Mouse (Mus musculus) liver, embryonic 15.5 days (tissue): Measurements from ENCODE around the gene Trim14. TPM values are rescaled to one million over a fixed set of nuclear protein-coding genes. Genes with fewer than 3 reads are reported as not detected.
A peak's percentile ranks its signal among the peaks of the same experiment; 100 is the strongest.

Source experiments
- ATAC-seq: fragments of 200-750 bp; cut with Nextera tagmentation; 2 replicates; pipeline ENCODE4 v1.8.0; 2017; ENCODE audit warnings: moderate number of reproducible peaks, mild to moderate bottlenecking, moderate library complexity; ENCODE audit not compliant: insufficient read depth
- H3K27ac ChIP-seq: fragments of 300-500 bp; sonication (generic); replicated peaks from 2 replicates; pipeline ENCODE4 v1.5.1; 2015; ENCODE audit warnings: mild to moderate bottlenecking, inconsistent platforms
- H3K27me3 ChIP-seq: fragments of 300-500 bp; sonication (generic); 2 replicates; pipeline ENCODE4 v1.6.1; 2015; ENCODE audit warnings: mild to moderate bottlenecking, inconsistent platforms
- H3K36me3 ChIP-seq: fragments of 300-500 bp; sonication (generic); replicated peaks from 2 replicates; pipeline ENCODE4 v1.6.1; 2015; ENCODE audit warnings: moderate library complexity, mild to moderate bottlenecking, inconsistent platforms
- H3K4me1 ChIP-seq: fragments of 300-500 bp; sonication (generic); replicated peaks from 2 replicates; pipeline ENCODE4 v1.6.1; 2015; ENCODE audit warnings: inconsistent platforms
- H3K4me2 ChIP-seq: fragments of 300-500 bp; sonication (generic); 2 replicates; pipeline ENCODE4 v1.6.1; 2015; ENCODE audit warnings: moderate library complexity, mild to moderate bottlenecking, inconsistent platforms
- H3K4me3 ChIP-seq: fragments of 300-500 bp; sonication (generic); replicated peaks from 2 replicates; pipeline ENCODE4 v1.5.1; 2015; ENCODE audit warnings: mild to moderate bottlenecking, inconsistent platforms
- H3K9ac ChIP-seq: fragments of 300-500 bp; sonication (generic); 2 replicates; pipeline ENCODE4 v1.6.1; 2015; ENCODE audit warnings: moderate library complexity, mild to moderate bottlenecking, inconsistent platforms
- H3K9me3 ChIP-seq: fragments of 300-500 bp; sonication (generic); replicated peaks from 2 replicates; pipeline ENCODE4 v1.6.1; 2016; ENCODE audit warnings: inconsistent platforms
- WGBS: fragments of 180-500 bp; shearing (Covaris S2); methylation state at CpG from one replicate; pipeline ENCODE4 v1.1.7; 2015; ENCODE audit warnings: mixed read lengths; ENCODE audit not compliant: insufficient replicate concordance; 5-methylcytosine and 5-hydroxymethylcytosine counted together
- polyA plus RNA-seq: library from polyadenylated mRNA; unstranded; fragments of >200 nt; fragmentation: Nextera tagmentation; extraction: Ambion mirVana; gene quantifications from 2 replicates; pipeline ENCODE4 v1.2.1, GENCODE M21; 2015

Trim14 gene
- polyA plus RNA-seq, 1 experiment from 2014 or later: 7.4 TPM

DNA sequence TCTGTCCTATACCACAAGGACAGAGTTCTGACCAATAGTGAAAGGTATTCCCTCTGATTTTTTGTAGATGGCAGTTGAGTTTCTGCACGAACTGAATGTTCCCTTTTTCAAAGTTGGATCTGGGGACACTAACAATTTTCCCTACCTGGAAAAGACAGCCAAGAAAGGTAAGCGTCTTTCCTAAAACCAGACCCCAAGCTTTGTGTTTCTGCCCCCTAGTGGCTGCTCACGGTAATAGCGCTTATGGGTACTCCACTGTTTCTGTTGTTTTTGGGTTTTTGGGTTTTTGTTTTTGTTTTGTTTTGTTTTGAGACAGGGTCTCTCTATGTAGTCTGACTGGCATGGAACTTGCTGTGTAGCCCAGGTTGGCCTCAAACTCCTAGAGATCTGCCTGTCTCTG lies 37.0 kb downstream of the Trim14 start:
- H3K9me3 ChIP-seq: no peaks in the 10 kb centered on the region
- H3K4me2 ChIP-seq: no peak overlapping the region
- peaks cover 77% of the 10 kb centered on the region for H3K36me3 ChIP-seq
- WGBS: 11% methylated on average over 4 of the region's 4 CpGs
- 0 out of 2 replicates have a peak overlapping the region, but pooled peaks have one; percentile 16 for H3K27ac ChIP-seq
- ATAC-seq: no peak
- no peaks in the 10 kb centered on the region for H3K27me3 ChIP-seq
- H3K4me1 ChIP-seq: peaks cover 24% of the 10 kb centered on the region
- no peak overlapping the region for H3K4me3 ChIP-seq
- H3K9ac ChIP-seq: no peak overlapping the region

DNA sequence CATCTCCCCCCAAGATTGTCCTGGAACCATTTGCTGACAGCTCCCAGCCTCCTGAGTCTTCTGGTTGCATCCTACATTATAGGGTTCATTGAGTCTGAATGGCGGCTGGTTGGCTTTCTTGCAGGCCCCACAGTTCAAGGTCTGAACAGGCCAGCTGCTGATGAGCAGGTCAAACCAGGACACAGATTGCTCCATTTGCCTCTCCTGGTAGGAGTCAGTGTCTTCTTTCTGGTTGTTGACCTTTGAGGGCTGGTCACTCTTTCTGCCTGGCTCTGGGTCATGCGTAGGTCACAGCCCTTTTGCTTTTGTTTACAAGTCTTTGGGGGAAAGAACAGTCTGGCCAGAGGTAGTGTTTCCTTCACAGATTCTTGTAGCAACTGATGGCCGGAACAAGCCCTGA lies 37.4 kb downstream of the Trim14 start:
- 64% methylated on average over 3 of the region's 3 CpGs for WGBS
- no peaks in the 10 kb centered on the region for H3K9me3 ChIP-seq
- peaks cover 79% of the 10 kb centered on the region for H3K36me3 ChIP-seq
- peaks cover 19% of the 10 kb centered on the region for H3K4me1 ChIP-seq
- no peaks in the 10 kb centered on the region for H3K27me3 ChIP-seq
- no peak overlapping the region for H3K4me2 ChIP-seq
- ATAC-seq: peak; percentile 26; the same call in 1 of the 2 replicates
- H3K27ac ChIP-seq: 0 out of 2 replicates have a peak overlapping the region, but pooled peaks have one; percentile 16
- no peak overlapping the region for H3K4me3 ChIP-seq
- no peak overlapping the region for H3K9ac ChIP-seq

- no peak for ATAC-seq
Measured at GRCm38 (mm10) chr4:46497286-46497892, 38.6 kb downstream of the Trim14 start.

DNA sequence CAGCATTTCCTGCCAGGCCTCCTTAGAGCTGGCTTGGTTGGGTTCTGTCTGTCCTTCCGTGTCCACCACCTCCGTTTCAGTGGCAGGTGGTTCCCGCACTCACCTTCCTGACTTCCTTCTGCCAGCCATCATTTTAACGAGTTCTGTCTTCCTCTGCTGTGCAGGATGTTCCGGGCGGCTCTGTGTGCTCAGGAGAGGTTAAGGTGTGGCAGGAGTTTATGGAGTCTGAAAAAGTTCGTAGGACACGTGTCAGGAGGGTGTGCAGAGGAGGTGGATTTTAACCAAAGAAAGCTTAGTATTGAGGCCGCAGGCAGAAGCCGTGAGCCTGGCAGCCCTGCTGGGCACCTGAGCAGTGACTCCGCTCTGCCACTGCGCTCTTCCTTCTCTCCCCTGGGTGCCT lies 40.4 kb downstream of the Trim14 start:
- WGBS: 82% methylated on average over 12 of the region's 12 CpGs
- no peaks in the 10 kb centered on the region for H3K27me3 ChIP-seq
- no peak for ATAC-seq
- H3K9ac ChIP-seq: no peak overlapping the region
- H3K27ac ChIP-seq: no peak overlapping the region
- no peak overlapping the region for H3K4me2 ChIP-seq
- no peak overlapping the region for H3K4me3 ChIP-seq
- H3K36me3 ChIP-seq: peaks cover 71% of the 10 kb centered on the region
- peaks cover 19% of the 10 kb centered on the region for H3K4me1 ChIP-seq
- no peaks in the 10 kb centered on the region for H3K9me3 ChIP-seq

More at GRCm38 (mm10) chr4:46497286-46497892, 38.6 kb downstream of the Trim14 start:
- H3K9me3 ChIP-seq: no peaks in the 10 kb centered on the region
- peaks cover 80% of the 10 kb centered on the region for H3K36me3 ChIP-seq
- no peak overlapping the region for H3K9ac ChIP-seq
- 33% methylated on average over 4 of the region's 4 CpGs for WGBS
- no peak overlapping the region for H3K4me3 ChIP-seq
- no peak overlapping the region for H3K4me2 ChIP-seq
- H3K27me3 ChIP-seq: no peaks in the 10 kb centered on the region
- peaks cover 17% of the 10 kb centered on the region; the same call in 1 of the 2 replicates for H3K4me1 ChIP-seq
- H3K27ac ChIP-seq: no peak overlapping the region

GRCm38 (mm10) chr4:46493071-46493470 lies 42.9 kb downstream of the Trim14 start:
- Histone ChIP-seq H3K36me3 (peaks cover 56% of the 10 kb centered on the region), H3K27me3 (no peaks in the 10 kb centered on the region), H3K9me3 (no peaks in the 10 kb centered on the region), H3K9ac (no peak overlapping the region), H3K27ac (no peak overlapping the region), H3K4me1 (peaks cover 29% of the 10 kb centered on the region), H3K4me3 (no peak overlapping the region), H3K4me2 (no peak overlapping the region)
- no peak for ATAC-seq
- WGBS: 88% methylated on average over 6 of the region's 6 CpGs

GRCm38 (mm10) chr4:46489028-46489925 lies 46.7 kb downstream of the Trim14 start, which contains the start of gene Nans:
Nans (plus strand) TSS chr4:46489248.
- H3K9me3 ChIP-seq: no peaks in the 10 kb centered on the region
- no peaks in the 10 kb centered on the region for H3K27me3 ChIP-seq
- peak; percentile 96 for ATAC-seq
- under 1% methylated on average over 58 of the region's 58 CpGs for WGBS
- H3K4me2 ChIP-seq: peak within 1 kb of the TSS; percentile 94
- H3K4me3 ChIP-seq: peak within 1 kb of the TSS; percentile 82
- H3K27ac ChIP-seq: peak within 1 kb of the TSS; percentile 80
- H3K9ac ChIP-seq: peak within 1 kb of the TSS; percentile 87
- peaks cover 29% of the 10 kb centered on the region for H3K36me3 ChIP-seq
- peaks cover 56% of the 10 kb centered on the region for H3K4me1 ChIP-seq

GRCm38 (mm10) chr4:46487348-46487747 lies 48.6 kb downstream of the Trim14 start:
- H3K27ac ChIP-seq: no peak overlapping the region
- peaks cover 61% of the 10 kb centered on the region for H3K4me1 ChIP-seq
- no peak overlapping the region for H3K4me3 ChIP-seq
- H3K9ac ChIP-seq: no peak overlapping the region
- ATAC-seq: no peak
- no peaks in the 10 kb centered on the region for H3K9me3 ChIP-seq
- no peaks in the 10 kb centered on the region for H3K27me3 ChIP-seq
- H3K36me3 ChIP-seq: peaks cover 9% of the 10 kb centered on the region; the same call in 1 of the 2 replicates
- H3K4me2 ChIP-seq: no peak overlapping the region
- 77% methylated on average over 5 of the region's 5 CpGs for WGBS

GRCm38 (mm10) chr4:46485696-46486417 lies 50.1 kb downstream of the Trim14 start:
- Histone ChIP-seq H3K27me3 (no peaks in the 10 kb centered on the region), H3K4me1 (peaks cover 52% of the 10 kb centered on the region), H3K4me2 (peak overlapping the region; percentile 46), H3K4me3 (0 out of 2 replicates have a peak overlapping the region, but pooled peaks have one; percentile 12), H3K9ac (peak overlapping the region; percentile 23; the same call in 1 of the 2 replicates), H3K9me3 (no peaks in the 10 kb centered on the region), H3K27ac (peak overlapping the region; percentile 72), H3K36me3 (no peaks in the 10 kb centered on the region)
- WGBS: 14% methylated on average over 14 of the region's 14 CpGs
- no peak for ATAC-seq

DNA sequence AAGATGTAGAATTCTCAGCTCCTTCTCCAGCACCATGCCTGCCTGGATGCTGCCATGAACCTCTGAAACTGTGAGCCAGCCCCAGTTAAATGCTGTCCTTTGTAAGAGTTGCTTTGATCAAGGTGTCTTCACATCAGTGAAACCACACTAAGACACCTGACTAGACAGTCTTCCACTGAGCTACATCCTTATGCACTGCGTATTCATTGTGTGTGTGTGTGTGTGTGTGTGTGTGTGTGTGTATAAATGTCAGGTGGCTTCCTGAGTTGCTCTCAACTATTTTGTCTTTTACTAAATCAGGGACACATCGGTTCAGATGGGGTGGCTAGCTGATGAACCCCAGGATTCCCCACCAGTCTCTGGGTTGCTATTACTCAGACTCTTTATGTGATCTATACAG lies 56.9 kb downstream of the Trim14 start:
- H3K4me2 ChIP-seq: no peak overlapping the region
- peaks cover 56% of the 10 kb centered on the region for H3K36me3 ChIP-seq
- no peak overlapping the region for H3K4me3 ChIP-seq
- H3K9me3 ChIP-seq: no peaks in the 10 kb centered on the region
- H3K27me3 ChIP-seq: no peaks in the 10 kb centered on the region
- no peak overlapping the region for H3K9ac ChIP-seq
- no peak for ATAC-seq
- WGBS: 84% methylated on average over 2 of the region's 2 CpGs
- no peak overlapping the region for H3K27ac ChIP-seq
- H3K4me1 ChIP-seq: peaks cover 3% of the 10 kb centered on the region; the same call in 1 of the 2 replicates

- H3K4me1 ChIP-seq: no peaks in the 10 kb centered on the region
- ATAC-seq: no peak
- H3K9me3 ChIP-seq: no peaks in the 10 kb centered on the region
- peaks cover 96% of the 10 kb centered on the region for H3K36me3 ChIP-seq
- 85% methylated on average over 5 of the region's 5 CpGs for WGBS
- H3K9ac ChIP-seq: no peak overlapping the region
- no peak overlapping the region for H3K4me3 ChIP-seq
- no peaks in the 10 kb centered on the region for H3K27me3 ChIP-seq
- H3K4me2 ChIP-seq: no peak overlapping the region
- H3K27ac ChIP-seq: no peak overlapping the region
Measured at GRCm38 (mm10) chr4:46475101-46475500, 60.8 kb downstream of the Trim14 start.
